24 mouse cellular contexts compared by ENCODE assay signal in genomic region chr1:165013428-165013827, GRCm38 (mm10).
DNase-seq lines count a peak whose midpoint lies in the region; ATAC-seq and TF ChIP-seq lines count a peak whose summit lies in the region.
"Had no signal": no experiment of that assay in that cellular context is flagged by ENCODE, and none has a peak within 500 bp of the region (broad histone marks: within the 10 kb centered on the region; RNA-seq: fewer than 3 reads in every experiment).

No protein-coding gene starts in this region.

- no peak overlapping the region for H3K4me3 ChIP-seq in lung, embryonic 16.5 days (ENCODE audit: low read length)
- no peak overlapping the region for H3K4me3 ChIP-seq in kidney, adult 2 months (ENCODE audit: insufficient read depth, low read depth, low read length)
- H3K4me3 ChIP-seq: forebrain, embryonic 10.5 days; forebrain, embryonic 13.5 days; hindbrain, embryonic 10.5 days; hindbrain, embryonic 13.5 days had no signal

- H3K9ac ChIP-seq in lung, embryonic 16.5 days (ENCODE audit: low read length) = no peak overlapping the region
- H3K9ac ChIP-seq: forebrain, embryonic 13.5 days; hindbrain, embryonic 13.5 days had no signal

- no peak for DNase-seq in lung, postnatal 4 days
- DNase-seq in kidney, adult 2 months = no peak
- DNase-seq in frontal cortex, postnatal 14 days (ENCODE audit: low spot score in 2 of 2) = no peak
- no peak for DNase-seq in gastrocnemius, adult 18-20 months (ENCODE audit: low spot score)
- DNase-seq: adrenal gland, postnatal 10 days; B cell, adult 2 months; cerebellum, adult 11 months; cerebellum, adult 2 months; cerebellum, adult 9-11 months; cerebellum, postnatal 36 days; gastrocnemius, postnatal 25 days had no signal

- no peak for TF ChIP-seq CTCF in kidney, adult 2 months (conservative IDR thresholded peaks at IDR 0.05; ENCODE audit: insufficient read depth, insufficient read length, low read depth, low read length)

- ATAC-seq in lung, embryonic 16.5 days (ENCODE audit: low read depth) = no peak
- ATAC-seq in CD4-positive, CD25-positive, alpha-beta regulatory T cell, adult 4 months = peak; percentile 38
- ATAC-seq in hematopoietic stem cell, adult 5-6 weeks (replicated peaks in 1 of 2; ENCODE audit: insufficient read depth in 1 of 2, low FRiP score in 2 of 2, low TSS enrichment in 1 of 2, low read depth in 1 of 2, poor library complexity in 2 of 2, severe bottlenecking in 2 of 2) = peak; percentile 18 to 35; a peak in 2 of 4 replicates
- ATAC-seq in megakaryocyte progenitor cell, adult 5-6 weeks (replicated peaks; ENCODE audit: poor library complexity) = peak; percentile 48
- ATAC-seq: activated CD4-positive, CD25-positive, alpha-beta regulatory T cell, adult 4 months; forebrain, embryonic 13.5 days; forebrain, embryonic 16.5 days; hindbrain, embryonic 16.5 days; intestine, embryonic 16.5 days had no signal

- no peak for TF ChIP-seq POLR2A in kidney, adult 2 months (IDR thresholded peaks at IDR 0.05; ENCODE audit: low read depth, low read length)

- peak overlapping the region; percentile 31 for H3K27ac ChIP-seq in lung, embryonic 16.5 days (ENCODE audit: low read length)
- H3K27ac ChIP-seq in kidney, adult 2 months (ENCODE audit: insufficient read depth, low read depth, low read length) = no peak overlapping the region
- H3K27ac ChIP-seq: forebrain, embryonic 10.5 days; forebrain, embryonic 13.5 days; hindbrain, embryonic 10.5 days; hindbrain, embryonic 13.5 days had no signal

- no peak overlapping the region for H3K4me2 ChIP-seq in lung, embryonic 16.5 days (ENCODE audit: low read depth, low read length)
- H3K4me2 ChIP-seq: forebrain, embryonic 13.5 days; heart, embryonic 11.5 days; hindbrain, embryonic 13.5 days had no signal

- WGBS in lung, embryonic 16.5 days = 54% methylated on average over 2 of the region's 2 CpGs
- 77% methylated on average over 2 of the region's 2 CpGs for WGBS in kidney, adult 2 months

- H3K4me1 ChIP-seq in lung, embryonic 16.5 days (replicated peaks; ENCODE audit: control insufficient read depth, insufficient read depth, low read length) = no peaks in the 10 kb centered on the region
- no peaks in the 10 kb centered on the region for H3K4me1 ChIP-seq in kidney, adult 2 months (ENCODE audit: control insufficient read depth, insufficient read depth, low read length)

- no peaks in the 10 kb centered on the region for H3K9me3 ChIP-seq in lung, embryonic 16.5 days (ENCODE audit: control insufficient read depth, low read length)
- H3K9me3 ChIP-seq: forebrain, embryonic 10.5 days; forebrain, embryonic 13.5 days; hindbrain, embryonic 10.5 days; hindbrain, embryonic 13.5 days had no signal

- no peaks in the 10 kb centered on the region for H3K27me3 ChIP-seq in lung, embryonic 16.5 days (ENCODE audit: control insufficient read depth, insufficient read depth, low read depth, low read length)
- H3K27me3 ChIP-seq in kidney, adult 2 months (replicated peaks; ENCODE audit: control insufficient read depth, insufficient read depth, low read length) = peaks cover 2% of the 10 kb centered on the region; the same call in 1 of the 2 replicates
- H3K27me3 ChIP-seq: forebrain, embryonic 13.5 days; hindbrain, embryonic 13.5 days had no signal

- H3K36me3 ChIP-seq in lung, embryonic 16.5 days (ENCODE audit: control insufficient read depth, insufficient read depth, low read length) = no peaks in the 10 kb centered on the region
- no peaks in the 10 kb centered on the region for H3K36me3 ChIP-seq in kidney, adult 2 months (ENCODE audit: control insufficient read depth, insufficient read depth, low read length)
- H3K36me3 ChIP-seq: forebrain, embryonic 10.5 days; hindbrain, embryonic 10.5 days; hindbrain, embryonic 13.5 days had no signal
